Mouse (Mus musculus): Measurements from ENCODE around the gene Pate2.

Gene Pate2

DNA sequence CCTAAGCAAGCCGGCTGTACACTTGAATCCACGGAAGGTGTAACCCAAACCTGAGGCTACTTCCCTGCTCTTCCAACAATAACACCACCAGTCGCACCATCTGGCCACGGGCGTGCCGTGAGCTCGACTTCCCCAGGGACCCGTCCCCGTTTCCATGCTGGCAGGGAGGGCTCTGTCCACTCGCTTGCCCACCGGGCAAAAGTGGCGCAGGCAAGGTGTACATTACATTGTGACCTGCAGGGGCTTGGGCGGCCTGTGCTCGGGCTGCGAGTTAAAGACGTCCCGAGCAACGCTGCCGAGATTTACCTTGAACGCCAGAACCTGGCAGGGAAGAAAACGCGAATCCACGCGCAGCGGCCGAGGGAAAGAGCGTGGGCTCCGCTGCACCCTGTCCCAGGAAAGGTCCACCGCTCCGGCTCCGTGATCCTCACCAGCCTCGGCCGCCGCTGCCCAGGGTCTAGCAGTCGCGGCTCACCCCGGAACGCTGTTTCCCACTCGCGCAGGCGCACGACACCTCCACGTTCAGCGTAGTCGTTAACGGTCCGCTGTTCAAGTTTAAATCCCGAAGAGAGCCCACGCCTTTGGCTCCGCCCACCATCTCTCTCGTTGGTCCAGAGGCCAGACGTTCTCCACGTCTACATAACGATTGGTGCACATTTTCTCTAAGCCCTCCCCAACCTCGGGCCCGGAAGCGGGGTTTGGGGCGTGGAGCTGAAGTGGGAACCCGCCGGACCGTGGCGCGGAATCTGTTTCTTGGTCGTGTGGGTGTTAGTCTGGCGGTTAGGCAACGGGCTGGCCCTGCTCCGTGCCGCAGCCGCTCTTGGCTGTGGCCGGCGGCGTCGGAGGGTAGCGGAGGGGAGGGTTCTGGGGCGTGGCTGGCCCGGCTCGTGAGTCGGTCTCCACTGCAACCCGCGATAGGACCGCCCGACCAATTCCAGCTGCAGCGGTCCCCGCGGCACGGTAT is at the start of gene Pate2, which contains the start of gene Hyls1:
Pate2 (plus strand) TSS at position 714 of the 964 bp plus-strand sequence.
Hyls1 (minus strand) TSS at position 828 of the 964 bp plus-strand sequence.
- DNase-seq: peak; percentile 93 to 95

DNA sequence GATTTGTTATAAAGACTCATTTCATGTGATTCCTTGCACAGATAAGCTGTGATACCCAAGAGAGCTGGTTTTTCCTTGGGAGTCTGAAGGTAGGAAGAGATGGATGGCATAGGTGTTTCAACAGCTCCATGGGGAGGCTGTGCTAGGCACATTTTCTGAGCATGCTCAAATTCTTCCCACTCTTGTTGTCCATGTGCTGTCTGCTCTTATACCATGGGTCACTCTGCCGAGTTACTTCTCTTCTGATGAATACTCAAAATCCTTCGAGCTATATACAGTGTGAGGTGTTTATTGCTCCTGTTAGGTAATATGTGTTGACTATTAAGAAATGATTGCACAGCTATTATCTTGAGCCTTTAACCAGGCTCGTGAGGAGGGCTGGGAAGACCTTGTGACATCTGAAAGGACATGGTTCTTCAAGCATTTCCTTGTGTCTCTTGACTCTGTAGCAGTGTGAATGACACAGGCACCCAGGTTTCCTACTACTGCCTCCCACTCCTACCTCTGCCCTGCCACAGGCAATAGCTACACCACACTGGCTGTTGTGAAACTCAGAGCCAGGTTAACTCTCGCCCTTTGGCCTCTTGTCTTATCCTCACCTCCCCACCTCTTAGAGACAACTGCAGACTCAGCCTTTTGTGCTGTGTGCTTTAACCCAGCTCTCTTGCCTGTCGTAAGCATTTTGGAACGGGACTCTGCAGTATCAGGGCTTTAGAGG is 49.3 kb upstream of the Pate2 start:
- DNase-seq: no peak

GRCm38 (mm10) chr9:35522241-35522640 is 47.8 kb upstream of the Pate2 start:
- no peak for DNase-seq

- no peak for DNase-seq
Observed at GRCm38 (mm10) chr9:35522821-35523515, 47.1 kb upstream of the Pate2 start.

GRCm38 (mm10) chr9:35523541-35523940 is 46.5 kb upstream of the Pate2 start:
- no peak for DNase-seq

- peak; percentile 63 to 68 for DNase-seq
Observed at GRCm38 (mm10) chr9:35523941-35524411, 46.1 kb upstream of the Pate2 start.

GRCm38 (mm10) chr9:35529141-35529540 is 40.9 kb upstream of the Pate2 start:
- no peak for DNase-seq

DNA sequence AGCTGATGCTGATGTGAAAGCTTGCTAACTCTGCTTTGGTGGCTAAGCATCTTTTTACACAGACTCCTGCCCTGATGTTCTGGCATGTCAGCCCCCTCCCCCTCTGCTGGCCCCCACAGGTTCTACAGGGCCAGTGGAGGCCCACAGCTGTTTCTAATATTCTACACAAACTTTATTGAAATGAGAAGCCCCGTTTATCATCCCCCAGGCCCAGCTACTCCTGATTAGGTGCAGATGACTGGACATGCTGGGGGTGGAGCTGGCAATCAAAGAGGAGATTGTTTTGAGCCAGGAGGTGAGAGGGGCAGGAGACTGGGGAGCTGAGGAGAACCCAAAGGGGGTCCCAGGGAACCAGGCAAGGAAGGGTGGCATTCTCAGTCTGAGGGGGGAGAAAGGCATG is 40.3 kb upstream of the Pate2 start:
- DNase-seq: no peak

DNA sequence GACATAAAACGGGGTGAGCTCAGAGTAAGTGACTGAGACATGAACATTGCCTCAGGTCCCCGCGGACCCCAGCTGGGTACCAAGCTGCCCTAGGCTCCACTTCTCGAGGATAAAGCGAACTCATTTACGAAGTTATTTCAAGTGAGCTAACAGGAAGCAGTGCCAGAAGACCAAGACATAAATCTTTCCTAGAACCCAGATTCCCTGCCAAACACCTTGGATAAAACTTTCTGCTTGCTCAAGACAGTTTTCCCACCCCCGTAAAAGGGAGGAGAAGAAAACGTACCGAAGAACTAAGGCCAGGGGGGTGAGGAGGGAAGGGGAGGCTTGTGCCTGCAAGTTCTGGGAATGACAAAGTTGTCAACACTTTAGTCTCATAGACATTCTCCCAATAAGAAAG is 36.8 kb upstream of the Pate2 start:
- no peak for DNase-seq

GRCm38 (mm10) chr9:35535110-35535509 is 35.0 kb upstream of the Pate2 start:
- peak; percentile 68 to 73 for DNase-seq

- DNase-seq: no peak
Observed at GRCm38 (mm10) chr9:35535876-35536275, 34.2 kb upstream of the Pate2 start.

- no peak for DNase-seq
Observed at GRCm38 (mm10) chr9:35539001-35539750, 30.9 kb upstream of the Pate2 start.

DNA sequence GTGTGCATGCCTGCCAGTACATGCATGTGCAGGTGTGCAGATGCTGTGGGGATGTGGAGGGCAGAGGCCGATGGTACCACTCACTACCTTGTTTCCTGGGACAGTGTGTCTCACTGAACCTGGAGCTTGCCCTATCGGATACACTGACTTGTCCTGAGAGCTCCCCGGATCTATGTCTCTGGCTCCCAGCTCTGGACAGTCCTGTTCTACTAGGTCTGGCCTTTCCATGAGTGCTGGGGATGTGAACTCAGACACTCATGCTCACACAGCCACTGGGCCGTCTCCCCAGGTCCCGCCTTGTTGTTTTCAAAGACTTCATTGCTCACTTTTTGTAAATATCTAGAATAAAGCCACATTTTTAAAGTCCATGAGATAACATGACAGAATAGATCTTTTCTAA is 29.1 kb upstream of the Pate2 start:
- no peak for DNase-seq

- peak; percentile 91 to 93 for DNase-seq
Observed at GRCm38 (mm10) chr9:35541488-35541887, 28.6 kb upstream of the Pate2 start.

DNA sequence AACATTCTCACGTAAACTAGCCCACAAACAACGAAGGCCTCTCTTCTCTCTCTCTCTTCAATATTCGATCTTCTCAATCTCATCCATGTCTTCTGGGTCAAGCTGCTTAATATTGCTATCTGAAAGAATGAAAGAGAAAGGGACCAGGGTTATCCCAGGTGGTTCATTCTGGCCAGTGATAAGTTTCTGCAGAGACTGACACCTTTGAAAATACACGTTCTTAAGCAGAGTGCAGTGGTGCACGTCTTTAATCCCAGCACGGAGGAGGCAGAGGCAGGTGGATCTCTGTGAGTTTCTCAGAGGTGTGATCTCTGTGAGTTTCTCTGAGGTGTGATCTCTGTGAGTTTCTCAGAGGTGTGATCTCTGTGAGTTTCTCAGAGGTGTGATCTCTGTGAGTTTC is 28.1 kb upstream of the Pate2 start:
- no peak for DNase-seq

DNA sequence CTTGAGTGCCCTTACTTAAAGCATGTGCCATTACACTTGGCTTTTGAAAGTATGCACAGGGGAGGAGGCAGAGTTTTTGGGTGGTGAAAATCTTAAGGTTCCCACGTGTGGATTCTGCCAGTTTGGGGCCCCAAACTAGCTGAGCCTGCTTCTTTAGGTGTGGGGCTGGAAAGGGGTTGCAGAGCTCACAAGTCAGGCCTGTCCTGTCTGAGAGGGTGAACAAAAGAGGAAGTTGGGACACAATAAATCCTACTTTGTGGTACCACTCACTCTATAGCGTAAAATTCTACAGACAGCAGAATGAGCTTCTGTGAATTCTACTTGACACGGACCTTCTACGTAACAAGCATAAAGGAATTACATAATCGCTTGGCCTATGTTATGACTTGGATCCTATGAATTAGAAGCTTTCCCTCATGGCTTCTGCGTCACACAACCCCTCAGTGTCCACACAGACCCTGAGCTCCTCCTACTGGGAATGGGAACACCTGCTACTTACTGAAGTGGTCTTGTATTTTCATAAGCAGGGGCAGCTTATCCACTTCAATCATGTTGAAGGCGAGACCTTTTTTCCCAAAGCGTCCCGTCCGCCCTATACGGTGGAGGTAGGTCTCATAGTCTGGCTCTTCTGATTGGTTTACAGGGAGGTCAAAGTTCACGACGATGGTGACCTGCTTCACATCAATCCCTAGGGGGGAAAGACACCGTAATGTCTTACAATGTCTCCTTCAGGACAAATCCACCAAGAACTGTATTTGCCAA is 26.8 kb upstream of the Pate2 start:
- no peak for DNase-seq

- no peak for DNase-seq
Observed at GRCm38 (mm10) chr9:35544666-35545065, 25.4 kb upstream of the Pate2 start.

DNA sequence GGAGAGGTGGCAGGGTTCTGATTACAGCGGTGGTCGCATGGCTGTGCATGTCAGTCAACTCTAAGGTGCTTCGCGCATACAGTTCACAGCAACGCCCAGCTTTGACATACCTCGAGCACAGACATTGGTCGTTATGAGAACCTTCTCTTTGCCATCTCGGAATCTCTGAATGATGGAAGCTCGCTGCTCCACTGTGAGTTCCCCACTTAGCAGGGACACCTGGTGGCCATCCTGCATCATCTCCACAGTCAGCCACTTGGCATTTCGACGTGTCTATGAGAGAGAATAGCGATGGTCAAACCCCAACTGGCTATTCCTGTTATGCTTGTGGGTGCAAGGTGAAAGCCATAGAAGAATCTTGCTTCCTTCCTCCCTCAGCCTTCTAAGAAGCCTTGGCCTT is 24.4 kb upstream of the Pate2 start:
- no peak for DNase-seq

- peak; percentile 77 to 81 for DNase-seq
Observed at GRCm38 (mm10) chr9:35546745-35547144, 23.3 kb upstream of the Pate2 start.

- DNase-seq: no peak
Observed at GRCm38 (mm10) chr9:35548455-35548854, 21.6 kb upstream of the Pate2 start.

GRCm38 (mm10) chr9:35556494-35557102 is 13.5 kb upstream of the Pate2 start:
- DNase-seq: no peak

Data from B cell, adult 2 months (primary cell).